Mouse (Mus musculus): ENCODE measurements at regions not wholly inside any gene's neighbourhood (a gene's known extent, or its start where the extent isn't known, plus 50 kb on each side); places are given as distances from the start of the nearest gene placed in this dataset.

DNA sequence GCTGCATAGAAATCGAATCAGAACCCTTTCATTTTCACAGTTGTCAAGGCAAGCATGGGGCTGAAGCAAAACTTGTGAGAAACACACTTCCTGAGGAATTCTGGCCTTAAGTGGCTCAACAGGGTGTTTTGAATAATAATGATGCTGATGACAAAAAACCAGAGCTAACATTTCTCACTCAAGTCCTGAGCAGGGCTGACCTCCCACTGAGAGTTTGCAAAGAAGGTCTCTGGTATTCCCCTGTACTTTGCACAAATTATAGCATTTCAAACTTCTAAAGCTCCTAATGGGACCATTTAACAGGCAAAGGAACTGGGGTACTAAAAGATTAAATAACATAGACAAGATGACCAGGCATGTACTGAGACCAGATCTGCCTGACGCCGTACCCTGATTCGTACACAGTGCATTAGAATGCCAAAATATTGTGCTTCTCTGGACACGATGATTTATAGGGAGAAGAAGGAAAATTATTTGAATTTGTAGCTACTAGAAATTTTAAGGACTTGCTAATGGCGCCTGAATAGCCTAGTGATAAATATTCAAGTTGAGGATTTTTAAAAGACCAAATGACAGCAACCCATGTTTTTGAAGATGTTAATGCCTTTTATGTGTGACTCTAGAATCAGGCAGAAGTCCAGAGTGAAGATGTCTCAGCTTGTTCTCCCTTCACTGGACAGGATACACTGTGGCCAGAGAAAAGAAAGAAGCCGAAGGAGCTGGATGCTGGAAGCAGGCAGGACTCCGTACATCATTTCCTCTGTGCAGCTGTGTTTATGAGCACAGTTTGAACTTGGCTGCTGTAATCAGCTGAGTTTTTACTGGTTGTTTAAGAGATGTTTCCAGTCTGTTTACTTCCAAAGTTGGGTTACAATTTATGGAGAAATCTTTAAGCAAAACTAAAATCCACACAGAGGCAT, 1056.7 kb downstream of the Fam19a2 start:
- no peak for TF ChIP-seq CTCF (IDR thresholded peaks at IDR 0.05; ENCODE audit: borderline replicate concordance, extremely low read depth, insufficient read depth, insufficient read length)
- TF ChIP-seq POLR2A (IDR thresholded peaks at IDR 0.05; ENCODE audit: borderline replicate concordance, extremely low read depth, insufficient read depth, insufficient read length, poor library complexity, severe bottlenecking): no peak
- DNase-seq (ENCODE audit: low read depth): peak; percentile 51

DNA sequence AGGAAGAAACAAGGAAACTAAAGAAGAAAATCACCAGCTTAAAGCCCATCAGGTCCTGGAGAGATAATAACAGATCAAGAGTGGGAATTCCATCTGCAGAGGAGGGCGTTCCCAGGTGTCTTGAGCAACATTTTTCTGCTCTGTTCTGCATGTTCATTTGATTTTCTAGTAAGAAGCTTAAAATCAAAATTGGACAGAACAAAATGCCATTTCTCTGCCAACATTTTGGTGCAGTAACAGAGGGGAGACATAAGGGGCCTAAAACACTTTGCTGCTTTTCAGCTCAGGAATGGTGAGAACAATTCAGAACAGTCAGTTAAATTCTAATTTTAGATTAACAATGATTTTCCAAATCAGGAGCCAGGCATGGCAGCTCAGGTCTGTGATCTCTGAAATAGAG, 1056.8 kb downstream of the Slc16a7 start:
- TF ChIP-seq POLR2A (IDR thresholded peaks at IDR 0.05; ENCODE audit: borderline replicate concordance, extremely low read depth, insufficient read depth, insufficient read length, poor library complexity, severe bottlenecking) (no peak), CTCF (IDR thresholded peaks at IDR 0.05; ENCODE audit: borderline replicate concordance, extremely low read depth, insufficient read depth, insufficient read length) (no peak)
- no peak for DNase-seq (ENCODE audit: low read depth)

DNA sequence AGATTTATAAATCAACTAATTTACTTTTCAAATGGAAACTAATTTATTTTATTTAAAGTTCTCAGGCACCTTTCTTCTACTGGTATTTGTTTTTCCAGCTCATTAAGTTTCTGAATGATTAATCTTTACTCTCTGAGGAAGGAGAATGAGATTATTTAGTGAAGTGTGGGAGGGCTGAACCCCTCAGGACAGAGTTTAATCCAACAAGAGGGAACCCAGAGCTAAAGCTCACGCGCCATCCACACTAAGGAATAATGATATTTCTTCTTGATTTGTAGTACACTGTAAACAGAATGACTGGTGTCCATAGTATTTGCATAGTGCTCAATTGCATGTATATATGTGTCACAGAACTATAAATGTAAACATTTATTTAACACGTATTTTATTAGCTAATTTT, 1050.3 kb downstream of the Slc16a7 start:
- DNase-seq (ENCODE audit: low read depth): no peak
- TF ChIP-seq CTCF (IDR thresholded peaks at IDR 0.05; ENCODE audit: borderline replicate concordance, extremely low read depth, insufficient read depth, insufficient read length) (no peak), POLR2A (IDR thresholded peaks at IDR 0.05; ENCODE audit: borderline replicate concordance, extremely low read depth, insufficient read depth, insufficient read length, poor library complexity, severe bottlenecking) (no peak)

- DNase-seq (ENCODE audit: low read depth): peak; percentile 73
- TF ChIP-seq POLR2A (IDR thresholded peaks at IDR 0.05; ENCODE audit: borderline replicate concordance, extremely low read depth, insufficient read depth, insufficient read length, poor library complexity, severe bottlenecking) (no peak), CTCF (IDR thresholded peaks at IDR 0.05; ENCODE audit: borderline replicate concordance, extremely low read depth, insufficient read depth, insufficient read length) (no peak)
These were observed 1040.0 kb downstream of the Slc16a7 start for GRCm38 (mm10) chr10:124349300-124349699.

- TF ChIP-seq CTCF (IDR thresholded peaks at IDR 0.05; ENCODE audit: borderline replicate concordance, extremely low read depth, insufficient read depth, insufficient read length): no peak
- TF ChIP-seq POLR2A (IDR thresholded peaks at IDR 0.05; ENCODE audit: borderline replicate concordance, extremely low read depth, insufficient read depth, insufficient read length, poor library complexity, severe bottlenecking): no peak
- no peak for DNase-seq (ENCODE audit: low read depth)
These were observed 1026.5 kb downstream of the Slc16a7 start for GRCm38 (mm10) chr10:124362795-124363194.

GRCm38 (mm10) chr10:124370994-124371393, 1018.3 kb downstream of the Slc16a7 start:
- TF ChIP-seq CTCF (IDR thresholded peaks at IDR 0.05; ENCODE audit: borderline replicate concordance, extremely low read depth, insufficient read depth, insufficient read length): no peak
- DNase-seq (ENCODE audit: low read depth): no peak

DNA sequence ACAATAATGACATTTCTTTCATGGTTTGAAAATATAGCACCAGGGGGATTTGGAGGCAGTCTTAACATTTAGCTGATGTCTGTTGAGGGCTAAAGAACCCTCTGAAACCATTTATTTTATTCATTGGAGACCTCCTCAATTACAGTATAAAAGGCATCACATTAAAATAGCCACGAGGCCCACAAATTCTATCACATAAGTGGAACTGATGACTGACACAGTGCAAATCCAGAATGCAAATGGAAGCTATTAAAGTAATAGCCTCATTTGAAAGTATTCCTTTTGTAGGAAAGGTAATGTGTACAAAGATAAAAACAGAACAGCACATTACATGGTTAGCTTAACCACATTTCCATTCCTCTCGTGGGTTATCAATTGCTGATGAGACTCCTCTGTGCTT, 986.6 kb downstream of the Slc16a7 start:
- TF ChIP-seq POLR2A (IDR thresholded peaks at IDR 0.05; ENCODE audit: borderline replicate concordance, extremely low read depth, insufficient read depth, insufficient read length, poor library complexity, severe bottlenecking) (no peak), CTCF (IDR thresholded peaks at IDR 0.05; ENCODE audit: borderline replicate concordance, extremely low read depth, insufficient read depth, insufficient read length) (no peak)
- peak; percentile 60 for DNase-seq (ENCODE audit: low read depth)

DNA sequence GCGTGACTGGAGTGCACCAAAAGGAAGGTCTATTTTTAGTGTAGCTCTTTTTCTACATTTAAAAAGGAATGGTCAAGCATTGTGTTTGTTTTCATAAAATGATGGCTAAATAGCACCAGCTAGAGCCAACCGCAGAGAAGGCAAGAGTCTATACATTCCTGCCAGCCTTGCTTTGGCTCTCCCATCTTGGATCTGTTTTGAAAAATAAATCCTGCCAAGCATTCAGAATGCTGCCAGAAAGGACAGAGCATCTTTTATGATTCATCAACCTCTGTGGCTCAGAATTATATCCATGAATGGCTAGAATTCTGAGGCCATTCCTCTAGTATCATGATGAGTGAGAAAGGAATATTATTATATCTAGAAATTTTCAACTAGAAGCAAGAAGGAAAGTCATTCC, 979.6 kb downstream of the Slc16a7 start:
- DNase-seq (ENCODE audit: low read depth): peak; percentile 40
- no peak for TF ChIP-seq CTCF (IDR thresholded peaks at IDR 0.05; ENCODE audit: borderline replicate concordance, extremely low read depth, insufficient read depth, insufficient read length)
- no peak for TF ChIP-seq POLR2A (IDR thresholded peaks at IDR 0.05; ENCODE audit: borderline replicate concordance, extremely low read depth, insufficient read depth, insufficient read length, poor library complexity, severe bottlenecking)

- peak; percentile 78 for DNase-seq (ENCODE audit: low read depth)
- no peak for TF ChIP-seq CTCF (IDR thresholded peaks at IDR 0.05; ENCODE audit: borderline replicate concordance, extremely low read depth, insufficient read depth, insufficient read length)
- TF ChIP-seq POLR2A (IDR thresholded peaks at IDR 0.05; ENCODE audit: borderline replicate concordance, extremely low read depth, insufficient read depth, insufficient read length, poor library complexity, severe bottlenecking): no peak
These were observed 972.7 kb downstream of the Slc16a7 start for GRCm38 (mm10) chr10:124416531-124416930.

GRCm38 (mm10) chr10:124423418-124423817, 965.8 kb downstream of the Slc16a7 start:
- DNase-seq (ENCODE audit: low read depth): peak; percentile 30
- TF ChIP-seq CTCF (IDR thresholded peaks at IDR 0.05; ENCODE audit: borderline replicate concordance, extremely low read depth, insufficient read depth, insufficient read length) (no peak), POLR2A (IDR thresholded peaks at IDR 0.05; ENCODE audit: borderline replicate concordance, extremely low read depth, insufficient read depth, insufficient read length, poor library complexity, severe bottlenecking) (no peak)
